Mouse (Mus musculus): ENCODE measurements around the gene Dnajb3.
"Not testable (repeated sequence)": the region's sequence is repeated elsewhere in the genome, so short reads cannot be mapped to it uniquely, and the experiment has no call there.

Dnajb3 gene

DNA sequence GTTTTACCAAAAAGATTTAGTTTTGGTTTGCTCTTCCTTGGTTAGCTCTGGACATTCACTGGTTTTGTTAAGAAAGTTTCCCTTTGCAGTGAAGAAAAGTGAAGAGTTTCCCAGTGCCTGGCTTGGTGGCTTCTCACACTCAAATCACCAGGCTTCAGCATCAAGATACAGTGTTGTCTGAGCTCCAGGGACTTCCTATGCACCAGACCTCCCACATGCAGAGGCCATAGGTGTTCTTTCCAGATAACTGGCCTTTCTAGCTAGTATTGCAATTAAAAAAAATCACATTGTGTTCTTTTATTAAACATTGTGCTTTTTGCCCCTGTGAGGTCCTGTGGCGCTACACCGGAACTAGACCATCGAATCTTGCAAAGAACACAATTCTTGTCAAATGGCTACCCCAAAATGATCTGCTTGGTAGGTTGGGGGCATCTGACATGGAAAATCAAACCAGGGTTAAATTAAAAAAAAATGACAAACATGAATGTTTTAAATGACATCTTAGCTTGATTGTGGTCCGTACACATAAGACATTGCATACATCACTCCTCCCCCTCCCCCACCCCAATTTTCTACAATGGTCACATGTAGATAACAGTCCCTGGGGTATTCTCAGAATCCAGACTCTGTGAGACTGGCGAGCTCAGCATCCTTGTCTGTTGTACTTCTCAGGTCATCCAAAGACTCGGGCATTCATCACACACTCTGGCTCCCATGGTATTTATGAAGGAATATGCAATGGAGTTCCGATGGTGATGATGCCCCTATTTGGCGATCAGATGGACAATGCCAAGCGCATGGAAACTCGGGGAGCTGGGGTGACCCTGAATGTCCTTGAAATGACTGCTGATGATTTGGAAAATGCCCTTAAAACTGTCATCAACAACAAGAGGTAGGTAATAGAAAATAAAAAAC is 10.1 kb upstream of the Dnajb3 start:
- DNase-seq (ENCODE audit: low spot score in 2 of 2), result no peak

- DNase-seq (ENCODE audit: low spot score in 2 of 2), result no peak
Observed at GRCm38 (mm10) chr1:88214462-88214952, 8.9 kb upstream of the Dnajb3 start.

- DNase-seq (ENCODE audit: low spot score in 2 of 2), result no peak
Observed at GRCm38 (mm10) chr1:88213766-88214461, 8.3 kb upstream of the Dnajb3 start.

DNA sequence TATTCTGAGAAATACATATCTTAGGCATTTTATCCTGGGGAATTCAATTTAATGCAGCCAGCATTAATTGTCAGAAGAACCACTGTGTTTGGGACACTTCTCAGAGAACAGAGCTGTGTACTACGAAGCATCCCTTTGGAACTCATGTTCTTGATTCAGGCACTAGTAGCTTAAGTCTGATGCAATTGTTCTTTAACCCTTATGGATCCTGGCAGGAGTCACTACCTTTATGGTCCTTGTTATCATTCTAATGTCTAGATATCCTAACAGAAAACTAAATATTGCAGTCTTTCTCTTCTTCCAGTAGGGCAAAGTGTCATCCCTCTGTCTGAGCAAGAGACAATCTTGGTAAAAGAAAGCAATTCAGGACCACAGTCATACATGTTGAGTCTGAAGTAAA is 7.5 kb upstream of the Dnajb3 start:
- no peak for DNase-seq (ENCODE audit: low spot score in 2 of 2)

DNA sequence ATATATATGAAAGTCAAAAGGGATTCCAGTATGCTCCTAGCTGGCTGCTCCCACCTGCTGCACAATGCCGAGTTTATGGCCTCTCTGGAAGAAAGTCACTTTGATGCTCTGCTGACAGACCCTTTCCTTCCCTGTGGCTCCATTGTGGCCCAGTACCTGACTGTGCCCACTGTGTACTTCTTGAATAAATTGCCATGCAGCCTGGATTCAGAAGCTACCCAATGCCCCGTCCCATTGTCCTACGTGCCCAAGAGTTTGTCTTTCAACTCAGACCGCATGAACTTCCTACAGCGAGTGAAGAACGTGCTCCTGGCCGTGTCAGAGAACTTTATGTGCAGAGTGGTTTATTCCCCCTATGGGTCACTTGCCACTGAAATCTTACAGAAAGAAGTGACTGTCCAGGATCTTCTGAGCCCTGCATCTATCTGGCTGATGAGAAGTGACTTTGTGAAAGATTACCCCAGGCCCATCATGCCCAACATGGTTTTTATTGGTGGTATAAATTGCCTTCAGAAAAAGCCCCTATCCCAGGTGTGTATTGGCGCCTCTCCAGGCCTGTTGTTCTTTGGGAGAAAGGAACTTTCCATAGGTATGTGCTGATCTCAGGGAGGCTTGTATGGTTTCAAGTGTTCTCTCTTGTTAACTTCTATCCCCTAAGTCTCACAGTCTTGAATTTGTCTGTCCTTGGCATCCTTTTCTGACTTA is 6.9 kb upstream of the Dnajb3 start:
- DNase-seq (ENCODE audit: low spot score in 2 of 2), result no peak

- no peak for DNase-seq (ENCODE audit: low spot score in 2 of 2)
Observed at GRCm38 (mm10) chr1:88211812-88212211, 6.2 kb upstream of the Dnajb3 start, which contains the start of gene Ugt1a1. Ugt1a1 (plus strand) TSS chr1:88211959.

DNA sequence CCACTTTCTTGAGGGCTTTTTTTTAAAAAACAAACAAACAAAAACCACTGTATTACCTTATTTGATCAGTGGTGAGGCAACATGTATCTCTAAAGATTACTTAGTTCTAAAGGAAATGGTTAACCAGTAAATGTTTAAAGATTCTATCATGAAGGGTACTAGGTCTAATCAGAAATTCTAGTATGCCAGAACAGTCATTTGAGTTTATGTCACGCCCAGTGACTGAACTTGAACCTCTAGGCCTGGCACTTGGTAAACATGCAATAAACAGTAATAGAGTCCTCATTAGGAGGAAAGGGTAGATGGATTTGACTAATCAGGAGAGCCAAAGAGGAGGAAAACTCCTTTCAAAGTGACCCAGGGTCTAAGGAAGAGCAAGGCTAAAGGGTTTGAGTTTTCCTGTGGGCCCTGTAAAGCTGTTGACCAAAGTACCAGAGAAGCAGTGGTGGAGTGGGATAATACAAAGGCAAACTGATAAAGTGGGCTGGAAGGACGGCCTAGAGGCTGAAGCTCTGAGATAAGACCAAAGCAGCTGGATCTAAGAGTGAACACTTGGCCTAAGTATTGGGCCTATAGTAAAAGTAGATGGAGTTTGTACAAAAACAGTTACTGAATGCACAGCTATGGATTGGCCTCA is 1.4 kb upstream of the Dnajb3 start:
- no peak for DNase-seq (ENCODE audit: low spot score in 2 of 2)

DNA sequence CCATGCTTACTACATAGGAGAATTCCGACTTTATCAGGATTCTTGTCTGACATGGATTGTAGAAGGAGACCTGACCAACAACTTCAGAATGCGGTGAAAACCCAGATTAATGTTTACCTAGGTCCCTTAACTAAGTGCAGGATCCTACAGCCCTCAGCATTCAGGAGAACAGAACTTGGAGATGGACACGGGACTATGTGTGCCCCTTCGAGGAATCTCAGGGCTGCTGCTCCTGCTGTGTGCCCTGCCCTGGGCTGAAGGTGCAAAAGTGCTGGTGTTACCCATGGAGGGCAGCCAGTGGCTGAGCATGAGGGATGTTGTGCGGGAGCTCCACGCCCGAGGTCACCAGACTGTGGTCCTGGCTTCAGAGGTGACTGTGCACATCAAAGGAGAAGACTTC is 5.1 kb downstream of the Dnajb3 start, which contains the start of gene Ugt1a2:
TSS of gene Ugt1a2 (plus strand) at position 146 of the 400 bp plus-strand sequence.
- DNase-seq (ENCODE audit: low spot score in 2 of 2), result no peak

GRCm38 (mm10) chr1:88199996-88200395 is 5.6 kb downstream of the Dnajb3 start:
- DNase-seq (ENCODE audit: low spot score in 2 of 2), result no peak

- DNase-seq (ENCODE audit: low spot score in 2 of 2), result no peak
Observed at GRCm38 (mm10) chr1:88197443-88197842, 8.1 kb downstream of the Dnajb3 start.

DNA sequence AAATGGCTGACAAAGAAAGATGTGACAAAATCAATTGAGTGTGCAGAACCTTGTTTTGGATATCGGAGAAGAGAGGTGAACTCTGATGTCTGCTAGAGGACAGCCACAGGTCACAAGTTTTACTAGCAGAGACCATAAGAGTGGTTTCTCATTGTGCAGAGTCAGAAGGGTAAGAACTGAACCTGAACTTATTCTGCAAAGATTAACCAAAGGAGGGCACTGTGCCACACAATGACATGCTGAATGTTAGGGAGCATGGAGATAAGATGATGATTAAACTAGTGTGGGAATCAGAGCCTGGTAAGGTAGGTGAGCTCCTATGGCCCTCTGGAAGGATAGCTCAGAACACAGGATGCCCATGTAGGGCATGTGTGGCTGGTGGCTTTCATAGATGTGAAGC is 9.9 kb downstream of the Dnajb3 start:
- no peak for DNase-seq (ENCODE audit: low spot score in 2 of 2)

DNA sequence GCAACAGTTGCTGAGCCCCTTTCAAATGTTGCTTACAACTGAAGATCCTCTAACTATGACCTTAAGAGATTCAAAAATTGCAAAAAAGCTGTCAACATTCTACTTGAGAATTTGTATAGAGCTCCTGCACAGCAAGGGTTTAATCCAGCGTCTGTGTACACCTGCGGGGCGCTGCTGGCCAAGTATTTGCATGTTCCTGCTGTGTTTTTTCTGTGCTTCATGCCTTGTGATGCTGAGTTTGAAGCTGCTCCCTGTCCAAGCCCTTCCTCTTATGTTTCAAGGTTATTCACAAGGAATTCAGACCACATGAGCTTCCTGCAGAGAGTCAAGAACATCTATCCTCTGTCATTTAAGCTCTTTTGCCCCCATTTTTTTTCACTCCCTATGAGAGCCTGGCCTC is 13.4 kb downstream of the Dnajb3 start:
- no peak for DNase-seq (ENCODE audit: low spot score in 2 of 2)

- DNase-seq (ENCODE audit: low spot score in 2 of 2), result no peak
Observed at GRCm38 (mm10) chr1:88186325-88186935, 19.2 kb downstream of the Dnajb3 start.

DNA sequence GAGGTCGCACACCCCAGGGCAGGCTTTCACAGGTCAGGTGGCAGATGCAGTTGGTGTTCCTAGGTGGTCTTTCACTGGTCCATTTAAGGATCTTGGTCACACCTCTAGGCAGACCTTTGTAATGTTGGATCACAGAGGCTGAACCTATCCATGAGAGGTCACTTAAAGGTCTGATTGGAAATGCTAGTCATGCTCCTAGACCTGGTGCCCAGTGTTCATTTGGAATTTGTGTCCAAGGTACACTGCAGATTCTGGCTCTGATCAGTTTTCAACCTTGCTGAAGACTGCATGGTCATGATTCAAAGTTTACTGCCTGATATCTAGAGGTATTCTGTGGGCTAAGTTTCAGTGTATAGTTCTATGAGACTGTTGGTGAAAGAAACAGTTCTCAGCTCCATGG is 25.9 kb downstream of the Dnajb3 start:
- DNase-seq (ENCODE audit: low spot score in 2 of 2), result no peak

DNA sequence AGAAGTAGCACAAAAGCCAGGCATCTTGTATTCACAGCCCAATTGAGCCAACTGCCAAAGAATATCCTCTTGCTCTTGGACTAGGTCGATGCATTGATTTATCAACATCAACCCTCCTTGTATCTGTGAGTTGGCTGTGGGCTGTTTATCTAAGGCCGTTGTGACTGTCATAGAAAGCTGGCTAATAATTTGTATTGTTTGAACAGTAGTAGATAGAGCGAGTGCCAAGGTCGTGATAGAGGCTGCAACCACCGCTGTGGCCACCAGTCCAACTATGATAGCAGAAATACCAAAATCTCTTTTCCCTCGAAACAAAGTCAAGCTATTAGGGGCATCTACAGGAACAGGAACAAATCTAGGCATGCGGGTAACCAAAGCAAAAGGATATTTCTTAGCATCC is 33.4 kb downstream of the Dnajb3 start:
- not testable (repeated sequence) for DNase-seq (ENCODE audit: low spot score in 2 of 2)

- DNase-seq (ENCODE audit: low spot score in 2 of 2), result no peak
Observed at GRCm38 (mm10) chr1:88165711-88166110, 39.9 kb downstream of the Dnajb3 start, which contains the start of gene Ugt1a5. Ugt1a5 (plus strand) TSS chr1:88166012.

- DNase-seq (ENCODE audit: low spot score in 2 of 2), result no peak
Observed at GRCm38 (mm10) chr1:88158430-88158829, 47.2 kb downstream of the Dnajb3 start.
